Mouse (Mus musculus): ENCODE results near the gene Nemf. TPM values are rescaled to one million over a fixed set of nuclear protein-coding genes. Genes with fewer than 3 reads are reported as not detected.

Gene Nemf
- total and polyA plus RNA-seq, 2 experiments, result 2.2 to 14.6 TPM

DNA sequence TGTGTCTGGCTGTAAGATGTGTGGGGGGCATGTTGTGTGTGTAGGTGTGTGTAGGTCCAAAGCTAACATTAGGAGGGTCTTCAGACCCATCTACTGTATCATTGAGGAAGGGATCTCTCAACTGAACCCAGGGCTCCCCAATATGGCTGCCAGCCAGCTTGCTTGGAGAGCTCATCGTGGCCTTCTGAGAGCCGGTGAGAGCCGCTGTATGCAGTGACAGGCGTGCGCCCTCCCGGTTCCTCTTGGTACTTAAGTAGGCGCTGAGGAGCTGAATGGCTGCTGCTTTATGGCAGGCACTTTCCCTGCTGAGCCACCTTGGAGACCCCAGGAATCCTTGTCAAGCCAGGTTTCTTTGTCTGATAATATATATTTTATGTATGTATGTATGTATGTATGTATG is 50.6 kb downstream of the Nemf start:
- no peak for DNase-seq (ENCODE audit: extremely low read depth, low read depth, low spot score)
- WGBS, result 95% methylated on average over 7 of the region's 7 CpGs
- H3K4me3 ChIP-seq (ENCODE audit: insufficient read depth, low read depth, low read length), result no peak overlapping the region
- no peak overlapping the region for H3K9ac ChIP-seq (ENCODE audit: low read depth, low read length)
- no peaks in the 10 kb centered on the region for H3K79me2 ChIP-seq (ENCODE audit: control insufficient read depth, insufficient read depth, low read length)
- no peak overlapping the region for H3K27ac ChIP-seq (replicated peaks; ENCODE audit: insufficient read depth, low read depth, low read length)
- TF ChIP-seq POLR2A (IDR thresholded peaks at IDR 0.05; ENCODE audit: extremely low read depth, insufficient read depth, low read length) (no peak), CTCF (IDR thresholded peaks at IDR 0.05; ENCODE audit: low read depth, low read length) (no peak)
- H3K27me3 ChIP-seq (ENCODE audit: control insufficient read depth, insufficient read depth, low read length), result no peaks in the 10 kb centered on the region
- no peaks in the 10 kb centered on the region for H3K4me1 ChIP-seq (ENCODE audit: control insufficient read depth, insufficient read depth, low read length)
- H3K36me3 ChIP-seq (ENCODE audit: control insufficient read depth, insufficient read depth, low read length), result peaks cover 78% of the 10 kb centered on the region

DNA sequence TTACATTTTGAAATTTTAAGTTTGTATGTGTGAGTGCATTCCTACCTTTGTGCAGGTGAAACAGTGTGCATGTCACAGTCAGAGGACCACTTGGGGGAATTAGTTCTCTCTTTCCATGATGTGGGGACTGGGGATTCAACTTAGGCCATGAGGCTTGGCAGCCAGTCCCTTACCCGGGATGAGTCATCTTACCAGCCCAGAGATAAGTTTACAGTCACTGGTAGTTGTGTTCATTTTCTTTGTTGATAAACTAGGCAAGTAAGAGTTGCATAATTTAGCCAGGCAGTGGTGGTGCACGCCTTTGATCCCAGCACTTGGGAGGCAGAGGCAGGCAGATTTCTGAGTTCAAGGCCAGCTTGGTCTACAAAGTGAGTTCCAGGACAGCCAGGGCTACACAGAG is 52.9 kb downstream of the Nemf start:
- Histone ChIP-seq H3K27ac (replicated peaks; ENCODE audit: insufficient read depth, low read depth, low read length) (no peak overlapping the region), H3K36me3 (ENCODE audit: control insufficient read depth, insufficient read depth, low read length) (peaks cover 61% of the 10 kb centered on the region), H3K4me3 (ENCODE audit: insufficient read depth, low read depth, low read length) (no peak overlapping the region), H3K79me2 (ENCODE audit: control insufficient read depth, insufficient read depth, low read length) (no peaks in the 10 kb centered on the region), H3K4me1 (ENCODE audit: control insufficient read depth, insufficient read depth, low read length) (peaks cover 2% of the 10 kb centered on the region; the same call in 1 of the 2 replicates), H3K27me3 (ENCODE audit: control insufficient read depth, insufficient read depth, low read length) (no peaks in the 10 kb centered on the region), H3K9ac (ENCODE audit: low read depth, low read length) (no peak overlapping the region)
- 54% methylated on average over 2 of the region's 2 CpGs for WGBS
- no peak for DNase-seq (ENCODE audit: extremely low read depth, low read depth, low spot score)
- no peak for TF ChIP-seq CTCF (IDR thresholded peaks at IDR 0.05; ENCODE audit: low read depth, low read length)
- no peak for TF ChIP-seq POLR2A (IDR thresholded peaks at IDR 0.05; ENCODE audit: extremely low read depth, insufficient read depth, low read length)

DNA sequence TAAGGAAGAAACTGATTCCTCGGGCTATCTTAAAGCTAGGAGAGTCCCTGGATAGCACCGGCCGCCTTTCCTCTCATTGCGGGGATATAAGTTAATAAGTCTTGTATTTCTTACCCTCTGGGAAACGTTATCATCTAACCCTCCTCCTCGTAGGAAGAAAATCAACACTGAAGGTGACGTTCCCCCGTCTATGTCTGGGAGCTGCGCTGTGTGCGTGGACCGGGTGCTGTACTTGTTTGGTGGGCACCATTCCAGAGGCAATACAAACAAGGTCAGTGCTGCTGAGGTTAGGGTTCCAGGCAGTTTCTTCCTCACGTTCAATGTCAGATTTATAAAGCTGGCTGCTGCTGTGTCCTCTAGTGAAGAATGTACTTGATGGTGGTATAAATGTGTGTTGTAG is 54.8 kb downstream of the Nemf start:
- no peak for TF ChIP-seq CTCF (IDR thresholded peaks at IDR 0.05; ENCODE audit: low read depth, low read length)
- H3K79me2 ChIP-seq (ENCODE audit: control insufficient read depth, insufficient read depth, low read length), result peaks cover 4% of the 10 kb centered on the region; the same call in 1 of the 2 replicates
- no peak overlapping the region for H3K27ac ChIP-seq (replicated peaks; ENCODE audit: insufficient read depth, low read depth, low read length)
- H3K27me3 ChIP-seq (ENCODE audit: control insufficient read depth, insufficient read depth, low read length), result no peaks in the 10 kb centered on the region
- WGBS, result 85% methylated on average over 12 of the region's 12 CpGs
- no peak for DNase-seq (ENCODE audit: extremely low read depth, low read depth, low spot score)
- H3K9ac ChIP-seq (ENCODE audit: low read depth, low read length), result no peak overlapping the region
- H3K4me1 ChIP-seq (ENCODE audit: control insufficient read depth, insufficient read depth, low read length), result peaks cover 11% of the 10 kb centered on the region
- peaks cover 45% of the 10 kb centered on the region for H3K36me3 ChIP-seq (ENCODE audit: control insufficient read depth, insufficient read depth, low read length)
- H3K4me3 ChIP-seq (ENCODE audit: insufficient read depth, low read depth, low read length), result no peak overlapping the region

DNA sequence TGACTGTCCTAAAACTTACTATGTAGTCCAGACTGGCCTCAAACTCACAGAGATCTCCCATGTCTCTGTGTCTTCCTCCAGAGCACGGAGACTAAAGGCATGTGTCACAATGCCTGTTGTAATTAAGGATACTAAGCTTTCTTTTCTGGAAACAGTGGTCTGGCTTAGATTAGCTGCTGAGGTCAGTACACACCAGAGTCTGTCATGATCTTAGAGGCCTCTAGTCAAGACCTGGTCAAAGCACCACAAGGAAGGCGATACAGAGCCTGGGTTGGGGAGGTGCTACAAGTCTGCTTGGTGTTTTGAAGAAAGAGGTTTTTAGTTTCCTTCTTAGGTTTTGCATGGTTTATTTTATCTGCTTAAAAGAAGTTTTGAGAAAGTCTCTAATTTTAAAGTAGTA is 56.6 kb downstream of the Nemf start:
- peaks cover 30% of the 10 kb centered on the region for H3K36me3 ChIP-seq (ENCODE audit: control insufficient read depth, insufficient read depth, low read length)
- TF ChIP-seq POLR2A (IDR thresholded peaks at IDR 0.05; ENCODE audit: extremely low read depth, insufficient read depth, low read length) (no peak), CTCF (IDR thresholded peaks at IDR 0.05; ENCODE audit: low read depth, low read length) (no peak)
- H3K79me2 ChIP-seq (ENCODE audit: control insufficient read depth, insufficient read depth, low read length), result peaks cover 10% of the 10 kb centered on the region; the same call in 1 of the 2 replicates
- no peaks in the 10 kb centered on the region for H3K27me3 ChIP-seq (ENCODE audit: control insufficient read depth, insufficient read depth, low read length)
- no peak overlapping the region for H3K9ac ChIP-seq (ENCODE audit: low read depth, low read length)
- no peak overlapping the region for H3K4me3 ChIP-seq (ENCODE audit: insufficient read depth, low read depth, low read length)
- peaks cover 11% of the 10 kb centered on the region for H3K4me1 ChIP-seq (ENCODE audit: control insufficient read depth, insufficient read depth, low read length)
- WGBS, result 91% methylated on average over 2 of the region's 2 CpGs
- DNase-seq (ENCODE audit: extremely low read depth, low read depth, low spot score), result no peak
- no peak overlapping the region for H3K27ac ChIP-seq (replicated peaks; ENCODE audit: insufficient read depth, low read depth, low read length)

DNA sequence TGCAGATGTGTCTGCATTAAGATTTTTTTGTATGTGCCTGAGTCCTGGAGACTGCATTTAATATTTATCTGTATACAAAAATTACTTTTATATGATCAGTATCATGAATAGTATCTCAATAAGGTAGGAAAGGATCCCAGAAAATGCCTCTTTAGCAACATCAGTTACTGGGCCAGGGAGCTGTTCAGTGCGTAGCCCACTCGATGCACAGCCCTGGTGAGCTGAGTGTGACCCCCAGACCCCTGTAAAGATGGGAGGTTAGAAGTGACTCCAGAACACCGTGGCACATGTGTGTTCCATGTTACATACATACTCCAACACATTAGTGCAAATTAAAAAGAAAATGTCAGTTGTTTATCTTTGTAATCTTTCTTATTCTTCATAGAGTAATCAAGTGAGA is 57.1 kb downstream of the Nemf start:
- Histone ChIP-seq H3K27ac (replicated peaks; ENCODE audit: insufficient read depth, low read depth, low read length) (no peak overlapping the region), H3K9ac (ENCODE audit: low read depth, low read length) (no peak overlapping the region), H3K4me1 (ENCODE audit: control insufficient read depth, insufficient read depth, low read length) (peaks cover 11% of the 10 kb centered on the region), H3K4me3 (ENCODE audit: insufficient read depth, low read depth, low read length) (no peak overlapping the region), H3K79me2 (ENCODE audit: control insufficient read depth, insufficient read depth, low read length) (peaks cover 10% of the 10 kb centered on the region; the same call in 1 of the 2 replicates), H3K27me3 (ENCODE audit: control insufficient read depth, insufficient read depth, low read length) (no peaks in the 10 kb centered on the region), H3K36me3 (ENCODE audit: control insufficient read depth, insufficient read depth, low read length) (peaks cover 24% of the 10 kb centered on the region)
- TF ChIP-seq CTCF (IDR thresholded peaks at IDR 0.05; ENCODE audit: low read depth, low read length) (no peak), POLR2A (IDR thresholded peaks at IDR 0.05; ENCODE audit: extremely low read depth, insufficient read depth, low read length) (no peak)
- DNase-seq (ENCODE audit: extremely low read depth, low read depth, low spot score), result no peak
- 95% methylated on average over 3 of the region's 3 CpGs for WGBS

DNA sequence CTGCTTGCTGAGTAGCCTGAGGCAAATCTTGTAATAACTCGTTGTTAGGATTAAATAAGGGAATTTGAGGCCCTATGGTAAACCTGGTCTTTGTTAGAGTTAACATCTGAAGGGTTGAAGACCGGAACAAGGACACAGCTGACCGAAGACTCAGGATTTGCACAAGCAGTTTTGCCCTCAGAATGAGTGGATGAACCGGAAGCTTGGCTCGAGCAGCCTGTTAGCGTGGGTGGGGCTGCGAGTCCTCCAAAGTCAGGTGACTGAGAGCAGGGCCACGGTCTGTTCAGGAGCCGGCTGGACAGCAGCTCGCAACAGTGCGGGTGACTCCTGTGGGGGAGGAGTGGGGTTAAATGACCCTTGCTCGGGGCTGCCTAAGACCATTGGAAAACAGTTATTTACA is 57.7 kb downstream of the Nemf start:
- TF ChIP-seq CTCF (IDR thresholded peaks at IDR 0.05; ENCODE audit: low read depth, low read length) (no peak), POLR2A (IDR thresholded peaks at IDR 0.05; ENCODE audit: extremely low read depth, insufficient read depth, low read length) (no peak)
- Histone ChIP-seq H3K4me1 (ENCODE audit: control insufficient read depth, insufficient read depth, low read length) (peaks cover 11% of the 10 kb centered on the region), H3K79me2 (ENCODE audit: control insufficient read depth, insufficient read depth, low read length) (peaks cover 10% of the 10 kb centered on the region; the same call in 1 of the 2 replicates), H3K27ac (replicated peaks; ENCODE audit: insufficient read depth, low read depth, low read length) (0 out of 2 replicates have a peak overlapping the region, but pooled peaks have one; percentile 24), H3K36me3 (ENCODE audit: control insufficient read depth, insufficient read depth, low read length) (peaks cover 21% of the 10 kb centered on the region), H3K27me3 (ENCODE audit: control insufficient read depth, insufficient read depth, low read length) (no peaks in the 10 kb centered on the region), H3K4me3 (ENCODE audit: insufficient read depth, low read depth, low read length) (no peak overlapping the region), H3K9ac (ENCODE audit: low read depth, low read length) (0 out of 2 replicates have a peak overlapping the region, but pooled peaks have one; percentile 9)
- 12% methylated on average over 12 of the region's 12 CpGs for WGBS
- peak; percentile 77 for DNase-seq (ENCODE audit: extremely low read depth, low read depth, low spot score)

Measured in liver, adult 2 months (tissue).